Mouse (Mus musculus) erythroblast, embryonic 14.5 days (primary cell): ENCODE measurements around the gene Gm5426.

Experiments
- GATA1 ChIP-seq: IDR thresholded peaks from 2 replicates; pipeline ENCODE4 v1.6.1; 2012; ENCODE audit warnings: low read length, inconsistent platforms, mixed read lengths
- TAL1 ChIP-seq: IDR thresholded peaks from 3 replicates; pipeline ENCODE4 v1.6.1; 2012; ENCODE audit warnings: low read length, inconsistent platforms, mixed read lengths

DNA sequence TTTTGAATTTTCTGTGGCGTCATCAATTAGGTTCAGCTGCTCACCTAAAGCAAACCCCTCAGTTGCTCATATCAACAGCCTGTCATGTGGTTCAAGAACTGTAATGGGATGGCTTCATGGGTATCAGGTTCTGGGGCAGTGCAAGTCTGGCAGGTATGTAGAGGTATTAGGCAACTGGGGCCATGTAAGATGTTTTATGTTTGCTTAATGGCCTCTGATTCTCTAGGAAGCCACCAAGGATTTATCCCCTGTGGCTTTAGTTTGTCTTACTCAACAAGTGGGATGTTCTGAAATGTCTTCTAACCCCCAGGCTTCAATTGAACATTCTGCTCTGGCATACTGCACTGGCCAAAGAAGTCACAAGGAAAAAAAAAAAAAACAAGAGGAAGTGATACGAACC lies 15.6 kb upstream of the Gm5426 start:
- TF ChIP-seq GATA1 (no peak), TAL1 (no peak)
